Mouse (Mus musculus): Measurements from ENCODE around the gene Kl. TPM values are rescaled to one million over a fixed set of nuclear protein-coding genes. Genes with fewer than 3 reads are reported as not detected.

Kl gene
- total RNA-seq (2017), result not detected in 2 replicates

DNA sequence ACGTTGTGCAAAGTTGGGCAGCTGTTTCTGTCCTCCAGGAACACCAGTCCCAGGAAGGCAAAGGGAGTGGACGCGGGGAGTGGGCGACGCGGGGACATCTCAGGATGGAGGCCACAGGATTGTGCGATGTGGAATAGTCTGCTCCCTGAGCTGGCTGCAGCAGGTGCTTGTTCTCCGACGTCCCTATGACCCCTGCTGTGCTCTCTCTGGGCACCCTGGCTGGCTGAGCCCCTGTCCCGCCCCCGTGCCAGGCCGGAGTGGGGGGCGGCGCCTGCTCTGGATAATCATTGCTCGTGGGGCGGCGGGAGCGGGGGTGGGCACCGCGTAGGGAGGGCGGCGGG lies at the start of gene Kl:
TSS of gene Kl (plus strand) at position 280 of the 341 bp plus-strand sequence.
- ATAC-seq (replicated peaks; ENCODE audit: low read depth, poor library complexity, severe bottlenecking), result no peak

DNA sequence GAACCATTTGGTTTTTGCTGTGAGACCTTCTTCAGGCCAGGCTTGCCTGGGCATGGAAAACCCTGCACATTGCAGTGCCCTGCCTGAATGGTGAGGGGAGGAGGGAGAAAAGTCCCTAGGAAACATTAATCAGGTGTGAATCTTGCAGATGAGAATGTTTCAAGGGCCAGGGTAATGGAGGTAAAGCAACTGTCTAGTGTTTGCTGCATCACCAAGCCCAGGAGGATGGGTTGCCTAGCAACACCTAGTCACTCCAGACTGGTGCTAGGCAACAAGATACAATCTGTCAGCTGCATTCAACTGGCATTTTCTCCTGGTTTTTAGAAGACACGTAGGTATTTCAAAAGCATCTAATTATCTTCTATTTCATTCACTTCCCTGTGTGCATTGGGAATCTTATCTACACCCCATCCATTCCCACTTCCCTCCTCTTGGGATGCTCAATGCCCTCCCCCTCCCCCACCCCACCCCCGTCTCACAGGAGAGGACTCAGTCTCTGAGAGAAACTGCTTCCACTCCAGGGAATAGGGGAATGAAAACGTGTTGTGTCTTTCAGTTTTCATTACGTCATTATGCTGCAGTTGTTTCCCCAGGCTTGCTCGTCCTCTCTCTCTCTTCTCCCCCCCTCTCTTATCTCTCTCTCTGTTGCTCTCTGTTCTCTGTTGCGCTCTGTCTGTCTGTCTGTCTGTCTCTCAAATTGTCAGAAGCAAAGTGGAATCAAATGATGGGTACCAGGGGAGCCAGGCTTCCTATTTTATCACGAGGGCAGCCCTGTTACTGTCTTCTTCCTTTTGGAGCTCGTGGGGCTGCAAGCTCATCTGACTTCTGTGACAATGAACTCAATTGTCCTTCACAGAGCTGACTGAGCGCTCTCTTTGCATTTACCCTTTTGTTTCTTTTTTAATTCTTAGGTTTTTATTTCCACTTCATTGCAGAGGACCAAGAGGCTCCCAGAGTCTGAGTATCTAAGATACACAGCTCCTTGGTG lies 46.1 kb upstream of the Kl start:
- no peak for ATAC-seq (replicated peaks; ENCODE audit: low read depth, poor library complexity, severe bottlenecking)

GRCm38 (mm10) chr5:150912156-150912555 lies 40.3 kb upstream of the Kl start:
- ATAC-seq (replicated peaks; ENCODE audit: low read depth, poor library complexity, severe bottlenecking), result no peak

DNA sequence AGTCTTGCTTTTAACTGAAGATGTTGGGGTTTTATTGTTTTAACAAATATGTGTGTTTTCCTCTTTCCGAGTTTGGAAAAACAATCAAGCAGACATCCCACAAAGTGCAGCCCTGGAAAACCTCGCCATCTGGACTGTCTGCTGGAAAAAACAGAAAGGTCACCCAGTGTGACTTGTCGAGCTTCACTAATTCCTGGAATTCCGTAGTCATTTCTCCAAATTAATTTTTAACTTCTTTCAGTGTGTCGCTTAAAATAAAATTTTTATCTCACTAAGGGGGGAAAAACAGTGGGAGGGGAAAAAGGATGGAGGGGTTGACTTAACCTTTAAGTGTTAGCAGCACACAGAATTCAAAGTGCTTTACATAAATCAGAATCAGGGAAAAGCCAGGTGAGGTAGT lies 39.8 kb upstream of the Kl start:
- ATAC-seq (replicated peaks; ENCODE audit: low read depth, poor library complexity, severe bottlenecking), result no peak

DNA sequence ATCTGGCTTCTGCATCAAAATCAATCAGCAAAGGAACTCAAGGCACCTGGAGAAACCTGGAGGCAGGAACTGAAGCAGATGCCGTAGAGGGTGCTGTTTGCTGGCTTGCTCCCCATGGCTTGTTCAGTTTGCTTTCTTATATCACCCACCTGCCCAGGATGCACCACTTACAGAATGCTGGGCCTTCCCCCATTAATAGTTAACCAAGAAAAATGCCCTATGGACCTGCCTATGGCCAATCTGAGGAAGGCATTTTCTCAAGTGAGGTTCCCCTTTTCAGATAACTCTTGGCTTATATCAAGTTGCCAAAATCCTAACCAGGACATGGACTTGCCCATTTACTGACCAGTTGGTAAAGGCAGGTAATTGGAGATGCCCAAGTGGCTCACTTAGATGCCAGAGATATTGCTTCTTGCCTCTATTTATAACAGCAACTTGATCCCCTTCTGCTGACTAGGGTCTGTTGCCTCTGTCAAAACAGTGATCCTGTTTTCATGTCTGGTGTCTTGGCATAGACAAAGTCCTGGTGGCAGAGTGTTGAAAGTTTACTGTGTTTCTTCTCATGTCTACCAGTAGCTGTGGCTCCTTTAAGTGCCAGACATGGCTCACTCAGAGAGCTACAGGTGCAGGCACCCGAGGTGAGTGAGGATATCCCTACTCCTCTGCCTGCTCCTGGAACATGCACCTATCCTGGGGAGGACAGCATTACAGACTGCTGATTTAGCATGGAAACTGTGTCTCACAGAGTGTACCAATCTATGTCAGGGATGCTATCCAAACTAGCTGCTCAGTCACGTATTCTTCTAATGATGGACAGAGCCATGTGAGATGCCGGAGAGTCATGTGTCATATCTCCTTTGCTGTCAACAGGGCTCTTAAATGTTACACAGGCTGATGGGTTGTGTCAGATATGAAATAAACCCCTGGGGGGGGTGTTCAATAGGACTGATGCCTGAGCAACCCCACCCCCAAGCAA lies 37.0 kb upstream of the Kl start:
- ATAC-seq (replicated peaks; ENCODE audit: low read depth, poor library complexity, severe bottlenecking), result no peak

DNA sequence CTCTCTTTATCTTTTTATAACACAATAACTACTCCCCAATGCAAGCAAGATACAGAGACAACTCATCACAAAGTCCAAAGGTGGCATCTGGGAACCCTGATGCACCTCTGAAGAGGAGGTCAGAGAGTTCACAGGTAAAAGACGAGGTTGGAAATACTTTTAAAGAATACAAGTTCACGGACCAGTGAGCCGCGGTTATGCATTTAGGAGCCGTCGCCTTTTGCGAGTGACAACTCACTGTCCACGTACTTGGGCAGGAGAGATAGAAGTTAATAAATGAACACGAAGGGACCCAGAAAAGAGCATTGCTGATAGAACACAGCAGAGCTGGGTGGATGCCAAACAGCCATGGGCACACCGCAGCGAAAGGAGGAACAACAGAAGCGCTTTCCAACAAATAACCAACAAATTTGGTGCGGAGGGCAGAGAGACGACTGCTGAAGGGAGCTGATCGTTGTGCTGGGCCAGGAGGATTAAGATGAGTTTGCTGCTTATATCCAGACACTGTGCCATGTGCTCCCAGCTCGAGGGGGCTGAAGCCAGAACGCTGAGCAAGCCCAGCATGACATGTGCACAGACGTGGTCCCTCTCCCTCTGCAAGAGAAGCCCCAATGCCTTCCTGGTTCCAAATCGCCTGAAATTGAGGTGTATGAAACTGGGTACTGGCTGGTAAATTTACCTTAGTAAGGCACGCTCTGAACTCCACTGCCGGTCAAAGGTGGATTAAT lies 35.1 kb upstream of the Kl start:
- no peak for ATAC-seq (replicated peaks; ENCODE audit: low read depth, poor library complexity, severe bottlenecking)

DNA sequence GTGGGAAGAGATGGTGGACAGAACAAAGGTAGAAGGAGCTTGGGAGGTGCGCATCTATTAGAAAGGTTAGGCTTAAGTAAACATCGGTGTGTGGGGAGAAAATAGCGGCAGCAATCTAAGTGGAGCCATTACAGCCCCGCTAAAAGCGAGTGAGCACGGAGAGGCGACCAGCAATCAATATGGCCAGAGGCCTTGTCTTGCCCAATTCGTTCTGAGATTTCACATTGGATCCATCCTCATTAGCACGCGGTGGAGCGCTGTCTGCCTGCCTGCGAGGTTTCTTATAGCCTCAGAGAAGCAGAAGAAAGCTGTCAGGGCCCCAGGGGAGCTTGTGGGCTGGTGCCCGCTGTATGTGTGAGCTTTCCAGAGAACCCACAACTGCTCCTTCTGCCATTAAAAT lies 33.8 kb upstream of the Kl start:
- ATAC-seq (replicated peaks; ENCODE audit: low read depth, poor library complexity, severe bottlenecking), result no peak

DNA sequence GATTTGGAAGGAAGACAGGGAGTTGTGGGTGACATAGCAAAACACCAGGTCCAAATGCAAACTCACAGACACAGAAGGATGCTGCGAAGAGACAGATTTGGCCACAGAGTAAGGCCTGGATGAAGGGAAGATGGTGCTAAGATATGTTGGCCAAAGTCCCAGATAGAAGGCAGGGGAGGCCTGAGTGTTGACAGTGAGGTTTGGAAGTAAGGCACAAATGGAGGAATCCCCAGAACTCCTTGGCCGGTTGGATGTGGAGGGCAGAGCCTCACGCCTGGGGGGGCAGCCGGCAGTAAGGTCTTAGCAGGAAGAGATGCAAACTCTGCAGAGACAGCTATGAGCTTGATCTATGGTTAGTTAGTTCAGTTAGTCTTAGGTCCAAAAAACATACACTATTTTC lies 33.1 kb upstream of the Kl start:
- ATAC-seq (replicated peaks; ENCODE audit: low read depth, poor library complexity, severe bottlenecking), result no peak

GRCm38 (mm10) chr5:150919961-150920360 lies 32.4 kb upstream of the Kl start:
- no peak for ATAC-seq (replicated peaks; ENCODE audit: low read depth, poor library complexity, severe bottlenecking)

DNA sequence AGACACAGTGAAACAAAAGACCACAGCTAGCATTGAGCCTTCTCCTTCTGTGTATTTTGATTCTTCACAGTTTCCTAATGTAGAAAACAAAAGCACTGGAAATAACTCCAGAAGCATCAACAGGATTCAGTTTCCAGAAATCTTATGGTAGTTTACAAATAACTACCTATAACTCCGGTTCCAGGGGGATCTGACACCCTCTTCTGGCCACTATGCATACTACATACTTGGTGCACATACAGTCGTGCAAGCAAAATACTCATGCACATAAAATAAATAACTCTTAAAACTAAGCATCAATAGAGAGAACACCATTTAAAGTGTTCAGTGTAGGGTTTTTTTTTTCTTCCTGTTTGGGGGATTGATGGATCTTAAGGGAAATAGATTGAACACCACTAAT lies 23.0 kb upstream of the Kl start:
- ATAC-seq (replicated peaks; ENCODE audit: low read depth, poor library complexity, severe bottlenecking), result no peak

GRCm38 (mm10) chr5:150932596-150932995 lies 19.8 kb upstream of the Kl start:
- ATAC-seq (replicated peaks; ENCODE audit: low read depth, poor library complexity, severe bottlenecking), result no peak

DNA sequence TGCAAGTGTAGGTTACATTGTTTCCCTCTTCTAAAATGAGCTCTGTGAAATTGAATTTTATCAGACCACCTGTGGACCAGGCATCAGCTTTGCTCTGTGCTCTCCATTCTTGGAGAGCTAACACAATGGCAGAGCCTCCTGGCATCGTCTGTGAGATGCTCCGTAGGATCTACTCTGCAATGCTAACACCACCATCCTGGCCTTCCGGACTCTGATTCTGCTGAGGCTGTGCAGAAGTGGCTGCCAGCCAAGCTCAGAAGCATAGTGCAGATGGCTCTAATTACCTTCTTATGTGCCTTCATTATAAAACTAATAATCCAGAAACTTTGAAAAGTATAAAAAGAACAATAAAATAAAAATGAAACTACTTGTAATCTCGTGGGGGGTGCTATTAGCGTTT lies 16.2 kb upstream of the Kl start:
- ATAC-seq (replicated peaks; ENCODE audit: low read depth, poor library complexity, severe bottlenecking), result no peak

DNA sequence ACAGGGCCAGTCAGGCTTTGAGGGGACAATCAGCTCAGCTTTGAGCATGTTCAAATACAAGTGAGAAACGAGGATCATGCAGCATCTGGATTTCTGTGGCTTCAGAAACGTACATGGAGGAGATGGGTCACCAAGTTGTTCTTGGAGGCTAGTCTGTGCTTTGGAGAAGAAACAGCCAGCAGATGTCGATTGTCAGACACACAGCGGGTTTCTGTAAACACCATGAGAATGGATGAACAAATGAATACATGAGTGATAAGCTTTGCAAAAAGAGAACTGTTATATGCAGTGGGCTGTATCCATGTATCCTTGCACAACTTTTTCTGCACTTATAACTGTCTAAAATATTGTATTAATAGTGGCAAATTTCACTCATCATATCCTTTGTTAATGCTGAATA lies 15.6 kb upstream of the Kl start:
- ATAC-seq (replicated peaks; ENCODE audit: low read depth, poor library complexity, severe bottlenecking), result no peak

DNA sequence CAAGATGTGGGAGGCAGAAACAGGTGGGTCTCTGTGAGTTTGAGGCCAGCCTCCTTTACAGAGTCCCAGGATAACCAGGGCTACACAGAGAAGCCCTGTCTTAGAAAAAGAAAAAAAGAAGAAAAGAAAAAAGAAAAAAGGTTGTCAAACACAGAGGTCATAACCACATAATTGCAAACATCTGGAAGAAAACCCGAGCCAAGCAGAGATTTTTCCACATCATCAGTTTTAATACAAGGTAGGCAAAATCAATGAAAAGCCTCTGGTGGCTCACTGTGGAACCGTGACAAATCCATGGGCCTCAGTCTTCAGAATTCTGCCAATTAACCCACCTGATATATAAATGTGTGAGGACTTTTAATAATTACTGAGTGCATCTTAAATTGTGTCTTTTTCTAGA lies 14.9 kb upstream of the Kl start:
- ATAC-seq (replicated peaks; ENCODE audit: low read depth, poor library complexity, severe bottlenecking), result no peak

DNA sequence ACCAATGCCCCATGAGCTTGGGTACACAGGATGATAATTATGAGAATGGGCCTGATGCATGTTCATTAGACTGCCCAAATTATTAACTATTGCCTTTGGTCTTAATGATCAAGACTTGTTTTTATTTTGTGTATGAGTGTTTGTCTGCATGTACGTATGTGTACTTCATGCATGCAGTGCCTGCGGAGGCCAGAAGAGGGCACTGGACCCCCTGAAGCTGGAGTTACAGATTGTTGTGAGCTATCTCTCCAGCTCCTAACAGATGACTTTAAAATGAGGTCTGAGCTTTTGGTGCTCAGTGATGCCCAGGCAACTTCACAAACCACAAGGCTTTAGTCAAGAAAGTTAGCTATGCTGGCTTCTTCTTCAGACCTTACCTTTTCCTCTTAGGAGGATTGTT lies 6.8 kb upstream of the Kl start:
- no peak for ATAC-seq (replicated peaks; ENCODE audit: low read depth, poor library complexity, severe bottlenecking)

GRCm38 (mm10) chr5:150949131-150949530 lies 3.3 kb upstream of the Kl start:
- ATAC-seq (replicated peaks; ENCODE audit: low read depth, poor library complexity, severe bottlenecking), result no peak

- ATAC-seq (replicated peaks; ENCODE audit: low read depth, poor library complexity, severe bottlenecking), result no peak
These were observed 1.1 kb upstream of the Kl start for GRCm38 (mm10) chr5:150951325-150951724.

- peak; percentile 56 for ATAC-seq (replicated peaks; ENCODE audit: low read depth, poor library complexity, severe bottlenecking)
These were observed 488 bp downstream of the Kl start for GRCm38 (mm10) chr5:150952669-150953521.

DNA sequence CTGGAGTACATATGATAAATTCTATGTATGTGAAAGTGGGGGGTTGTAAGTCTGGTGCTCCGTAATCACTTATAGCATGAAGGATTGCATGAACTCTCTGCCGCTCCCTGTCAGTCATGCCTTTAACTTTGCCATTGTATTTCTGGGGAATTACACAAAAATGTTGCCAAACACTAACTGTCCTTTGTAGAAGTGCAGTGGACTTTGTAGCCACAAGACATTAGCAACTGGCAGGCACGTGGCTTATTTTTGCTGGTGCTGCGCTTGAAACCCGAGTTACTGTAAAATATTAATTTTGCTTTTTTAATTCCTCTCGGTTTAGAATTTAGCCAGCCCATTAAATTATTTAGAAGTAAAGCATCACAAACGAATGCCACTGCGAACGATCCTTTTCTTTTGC lies 2.4 kb downstream of the Kl start:
- ATAC-seq (replicated peaks; ENCODE audit: low read depth, poor library complexity, severe bottlenecking), result no peak

All from common myeloid progenitor, adult 5-6 weeks (primary cell).